Mouse (Mus musculus) erythroblast, embryonic 14.5 days (primary cell): ENCODE measurements at regions not wholly inside any gene's neighbourhood (a gene's known extent, or its start where the extent isn't known, plus 50 kb on each side); places are given as distances from the start of the nearest gene placed in this dataset.

Source experiments
- GATA1 ChIP-seq: IDR thresholded peaks from 2 replicates; pipeline ENCODE4 v1.6.1; 2012; ENCODE audit warnings: low read length, inconsistent platforms, mixed read lengths
- TAL1 ChIP-seq: IDR thresholded peaks from 3 replicates; pipeline ENCODE4 v1.6.1; 2012; ENCODE audit warnings: low read length, inconsistent platforms, mixed read lengths

DNA sequence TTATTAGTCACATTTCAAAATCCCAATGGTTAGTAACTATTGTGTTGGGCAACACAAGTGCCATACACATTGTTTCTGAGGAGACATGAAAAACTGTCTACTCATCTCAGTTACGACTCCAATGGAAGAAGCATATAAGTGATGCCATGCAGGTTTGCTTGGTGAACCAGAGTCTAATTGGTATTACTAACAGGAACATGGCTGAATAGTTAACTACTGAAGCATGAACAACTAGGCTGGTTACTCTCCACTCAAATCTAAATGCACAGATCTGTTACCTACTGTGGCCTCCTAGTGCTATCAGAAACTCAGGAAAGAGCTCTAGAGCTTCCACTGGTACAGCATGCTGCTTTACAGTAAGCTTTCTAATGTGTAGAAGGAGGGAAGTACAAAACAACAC is 503.5 kb upstream of the Sox9 start:
- TF ChIP-seq GATA1: no peak
- no peak for TF ChIP-seq TAL1
